Mouse (Mus musculus) heart, embryonic 11.5 days (tissue): ENCODE results near the gene Slc25a27. TPM values are rescaled to one million over a fixed set of nuclear protein-coding genes. Genes with fewer than 3 reads are reported as not detected.
A peak's percentile ranks its signal among the peaks of the same experiment; 100 is the strongest.

ENCODE experiments used
- ATAC-seq: fragments of 200-750 bp; cut with Nextera tagmentation; replicated peaks from 2 replicates; pipeline ENCODE4 v1.8.0; 2017; ENCODE audit warnings: moderate library complexity; ENCODE audit not compliant: insufficient number of reproducible peaks, low FRiP score, low TSS enrichment
- H3K27ac ChIP-seq: fragments of 300-500 bp; sonication (generic); 2 replicates; pipeline ENCODE4 v1.5.1; 2014; ENCODE audit warnings: mild to moderate bottlenecking, low read depth, low read length
- H3K27me3 ChIP-seq: fragments of 300-500 bp; sonication (generic); 2 replicates; pipeline ENCODE4 v1.6.1; 2014; ENCODE audit warnings: mild to moderate bottlenecking, low read length, mixed read lengths; ENCODE audit not compliant: control insufficient read depth, insufficient read depth
- H3K36me3 ChIP-seq: fragments of 300-500 bp; sonication (generic); 2 replicates; pipeline ENCODE4 v1.6.1; 2014; ENCODE audit warnings: mild to moderate bottlenecking, low read length, moderate library complexity, mixed read lengths; ENCODE audit not compliant: control insufficient read depth, insufficient read depth
- H3K4me1 ChIP-seq: fragments of 300-500 bp; sonication (generic); 2 replicates; pipeline ENCODE4 v1.6.1; 2014; ENCODE audit warnings: low read length; ENCODE audit not compliant: control insufficient read depth, insufficient read depth
- H3K4me2 ChIP-seq: fragments of 300-500 bp; sonication (generic); 2 replicates; pipeline ENCODE4 v1.6.1; 2014; ENCODE audit warnings: mild to moderate bottlenecking, moderate library complexity
- H3K4me3 ChIP-seq: fragments of 300-500 bp; sonication (generic); 2 replicates; pipeline ENCODE4 v1.5.1; 2014; ENCODE audit warnings: low read depth, low read length
- H3K9ac ChIP-seq: fragments of 300-500 bp; sonication (generic); 2 replicates; pipeline ENCODE4 v1.6.1; 2014; ENCODE audit warnings: mild to moderate bottlenecking, low read depth, low read length, moderate library complexity
- H3K9me3 ChIP-seq: fragments of 300-500 bp; sonication (generic); replicated peaks from 2 replicates; pipeline ENCODE4 v1.6.1; 2016; ENCODE audit warnings: low read length; ENCODE audit not compliant: control insufficient read depth
- WGBS: fragments of 180-500 bp; shearing (Covaris S2); extraction: QIAGEN DNeasy Blood & Tissue Kit; methylation state at CpG from one replicate; pipeline ENCODE4 v1.1.7; 2014; ENCODE audit not compliant: insufficient replicate concordance; 5-methylcytosine and 5-hydroxymethylcytosine counted together
- polyA plus RNA-seq: library from polyadenylated mRNA; unstranded; fragments of >200 nt; fragmentation: Nextera tagmentation; extraction: Ambion mirVana; gene quantifications from 2 replicates; pipeline ENCODE4 v1.2.1, GENCODE M21; 2014

The Slc25a27 gene
- 10.2 and 10.8 TPM in 2 replicates for polyA plus RNA-seq

DNA sequence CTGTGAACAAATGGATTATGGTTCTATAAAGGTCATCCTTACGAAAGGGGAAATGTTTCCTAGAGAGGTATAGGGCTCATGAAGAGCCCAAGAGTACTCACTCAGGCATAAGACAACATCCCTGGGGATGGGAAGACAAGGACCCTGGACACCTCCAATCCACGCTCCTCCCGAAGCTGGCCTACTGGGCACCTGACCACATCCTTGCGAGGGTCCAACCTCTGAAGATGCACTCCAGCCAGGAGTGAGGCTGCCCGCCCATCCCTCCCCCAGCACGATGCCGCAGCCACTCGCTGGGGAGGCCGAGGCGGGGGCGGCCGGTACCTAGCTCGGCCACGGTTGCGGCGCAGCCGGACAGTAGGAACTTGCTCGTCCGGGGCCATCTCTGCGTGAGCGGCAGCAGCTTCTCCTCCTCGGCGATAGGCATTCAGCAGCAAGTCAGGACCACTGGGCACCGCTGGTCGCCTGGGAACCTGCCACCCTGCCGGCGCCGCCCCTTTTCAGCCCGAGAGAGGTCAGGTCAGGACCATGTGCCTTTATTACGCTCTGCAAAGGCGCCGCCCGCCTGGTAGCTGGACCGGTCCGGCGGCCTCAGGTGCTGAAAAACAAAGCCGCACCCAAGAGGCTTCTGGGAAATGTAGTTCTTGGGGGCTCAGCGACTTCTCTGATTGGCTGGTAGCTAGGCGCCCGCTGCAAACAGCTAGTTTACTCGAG, at the start of gene Slc25a27:
Gene Slc25a27, minus strand, starts transcription at position 639 of the 714 bp plus-strand sequence.
- Histone ChIP-seq H3K9me3 (no peaks in the 10 kb centered on the region), H3K4me1 (peaks cover 14% of the 10 kb centered on the region), H3K4me3 (peak within 1 kb of the TSS; percentile 89), H3K27me3 (no peaks in the 10 kb centered on the region), H3K27ac (0 out of 2 replicates have a peak within 1 kb of the TSS, but pooled peaks have one; percentile 29), H3K36me3 (no peaks in the 10 kb centered on the region), H3K9ac (peak within 1 kb of the TSS; percentile 77), H3K4me2 (peak within 1 kb of the TSS; percentile 93)
- ATAC-seq, result peak; percentile 94
- whole genome bisulfite sequencing, result 1% methylated on average over 40 of the region's 41 CpGs

- H3K27ac ChIP-seq, result no peak overlapping the region
- 74% methylated on average over 7 of the region's 7 CpGs for WGBS
Measured at GRCm38 (mm10) chr17:43716601-43717000, 49.6 kb upstream of the Slc25a27 start.

GRCm38 (mm10) chr17:43714191-43714590, 47.2 kb upstream of the Slc25a27 start:
- H3K4me2 ChIP-seq, result no peak overlapping the region
- H3K36me3 ChIP-seq, result no peaks in the 10 kb centered on the region; the same call in 1 of the 2 replicates
- WGBS, result 27% methylated on average over 3 of the region's 3 CpGs
- ATAC-seq, result no peak
- H3K9ac ChIP-seq, result no peak overlapping the region
- H3K9me3 ChIP-seq, result no peaks in the 10 kb centered on the region; the same call in 1 of the 2 replicates
- H3K4me3 ChIP-seq, result no peak overlapping the region
- H3K4me1 ChIP-seq, result peaks cover 6% of the 10 kb centered on the region; the same call in 1 of the 2 replicates
- H3K27ac ChIP-seq, result no peak overlapping the region
- H3K27me3 ChIP-seq, result no peaks in the 10 kb centered on the region

More at GRCm38 (mm10) chr17:43716601-43717000, 49.6 kb upstream of the Slc25a27 start:
- Histone ChIP-seq H3K9me3 (no peaks in the 10 kb centered on the region; the same call in 1 of the 2 replicates), H3K36me3 (no peaks in the 10 kb centered on the region; the same call in 1 of the 2 replicates), H3K27me3 (no peaks in the 10 kb centered on the region), H3K4me3 (no peak overlapping the region), H3K9ac (no peak overlapping the region), H3K4me2 (no peak overlapping the region), H3K4me1 (peaks cover 9% of the 10 kb centered on the region; the same call in 1 of the 2 replicates)
- no peak for ATAC-seq

DNA sequence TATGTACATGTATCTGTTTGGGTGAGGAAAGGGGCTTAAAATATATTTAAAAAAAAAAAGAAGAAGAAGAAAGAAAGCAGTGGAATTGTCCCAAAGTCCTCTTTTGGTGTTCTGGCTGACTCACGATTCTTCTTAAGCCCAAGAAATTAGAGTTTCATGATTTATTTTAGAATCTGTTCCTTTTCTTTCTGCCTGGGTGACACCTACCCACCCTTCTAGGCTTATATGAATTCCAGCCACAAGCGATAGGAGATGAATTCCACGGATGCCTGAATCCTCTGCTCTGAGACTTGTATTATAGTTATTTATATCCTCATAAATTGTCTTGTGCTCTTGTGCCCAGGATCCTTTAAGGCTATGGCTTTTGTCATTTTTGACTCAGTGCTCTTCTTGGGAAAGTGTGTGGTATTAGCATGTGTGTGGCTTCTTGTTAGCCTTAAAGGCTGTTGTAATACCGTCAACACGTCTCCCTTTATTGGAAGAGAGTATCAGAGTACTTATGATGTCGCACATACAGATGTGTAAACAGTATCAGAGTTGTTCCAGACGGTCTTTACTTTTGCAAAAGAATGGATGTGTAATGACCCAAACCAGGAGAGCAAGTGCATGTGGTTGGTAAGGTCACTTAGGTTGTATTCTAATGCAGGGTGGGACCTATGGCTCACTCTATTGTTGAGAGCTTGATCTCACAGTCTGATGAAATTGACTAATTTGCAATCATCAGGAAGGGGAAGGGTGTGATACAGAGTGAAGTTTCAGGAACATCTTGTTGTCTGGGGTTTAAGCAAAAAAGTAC, 44.7 kb upstream of the Slc25a27 start:
- H3K9ac ChIP-seq, result no peak overlapping the region
- ATAC-seq, result no peak
- no peak overlapping the region for H3K4me3 ChIP-seq
- no peaks in the 10 kb centered on the region for H3K27me3 ChIP-seq
- no peaks in the 10 kb centered on the region for H3K4me1 ChIP-seq
- H3K36me3 ChIP-seq, result no peaks in the 10 kb centered on the region; the same call in 1 of the 2 replicates
- no peak overlapping the region for H3K4me2 ChIP-seq
- no peak overlapping the region for H3K27ac ChIP-seq
- 71% methylated on average over 7 of the region's 7 CpGs for WGBS
- H3K9me3 ChIP-seq, result no peaks in the 10 kb centered on the region; the same call in 1 of the 2 replicates

GRCm38 (mm10) chr17:43707254-43707653, 40.2 kb upstream of the Slc25a27 start:
- no peak overlapping the region for H3K4me2 ChIP-seq
- 69% methylated on average over 3 of the region's 3 CpGs for WGBS
- H3K27me3 ChIP-seq, result no peaks in the 10 kb centered on the region
- no peaks in the 10 kb centered on the region for H3K9me3 ChIP-seq
- no peak overlapping the region for H3K9ac ChIP-seq
- H3K4me1 ChIP-seq, result no peaks in the 10 kb centered on the region
- H3K27ac ChIP-seq, result no peak overlapping the region
- no peak for ATAC-seq
- no peak overlapping the region for H3K4me3 ChIP-seq
- peaks cover 3% of the 10 kb centered on the region; the same call in 1 of the 2 replicates for H3K36me3 ChIP-seq

DNA sequence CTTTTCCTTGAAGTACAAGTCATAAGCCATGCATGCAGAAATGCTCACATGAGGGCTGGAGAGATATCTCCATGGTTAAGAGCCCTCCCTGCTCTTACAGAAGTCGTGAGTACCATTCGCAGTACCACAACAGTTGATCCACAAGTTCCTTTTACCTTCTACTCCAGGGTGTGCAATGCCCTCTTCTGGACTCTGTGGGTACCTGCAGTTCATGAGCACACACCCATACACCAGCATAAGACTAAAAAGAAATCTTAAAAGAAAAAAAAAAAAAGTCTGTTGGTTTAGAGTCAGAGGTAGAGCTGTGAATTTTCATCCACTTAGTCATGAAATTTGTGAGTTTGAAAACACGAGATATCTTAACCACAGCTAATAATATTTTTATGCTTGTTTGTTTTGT, 39.7 kb upstream of the Slc25a27 start:
- no peak overlapping the region for H3K27ac ChIP-seq
- no peak overlapping the region for H3K4me3 ChIP-seq
- no peaks in the 10 kb centered on the region for H3K27me3 ChIP-seq
- H3K36me3 ChIP-seq, result peaks cover 3% of the 10 kb centered on the region; the same call in 1 of the 2 replicates
- ATAC-seq, result no peak
- no peaks in the 10 kb centered on the region for H3K9me3 ChIP-seq
- WGBS, result 88% methylated on average over 3 of the region's 3 CpGs
- no peaks in the 10 kb centered on the region for H3K4me1 ChIP-seq
- no peak overlapping the region for H3K4me2 ChIP-seq
- H3K9ac ChIP-seq, result no peak overlapping the region

DNA sequence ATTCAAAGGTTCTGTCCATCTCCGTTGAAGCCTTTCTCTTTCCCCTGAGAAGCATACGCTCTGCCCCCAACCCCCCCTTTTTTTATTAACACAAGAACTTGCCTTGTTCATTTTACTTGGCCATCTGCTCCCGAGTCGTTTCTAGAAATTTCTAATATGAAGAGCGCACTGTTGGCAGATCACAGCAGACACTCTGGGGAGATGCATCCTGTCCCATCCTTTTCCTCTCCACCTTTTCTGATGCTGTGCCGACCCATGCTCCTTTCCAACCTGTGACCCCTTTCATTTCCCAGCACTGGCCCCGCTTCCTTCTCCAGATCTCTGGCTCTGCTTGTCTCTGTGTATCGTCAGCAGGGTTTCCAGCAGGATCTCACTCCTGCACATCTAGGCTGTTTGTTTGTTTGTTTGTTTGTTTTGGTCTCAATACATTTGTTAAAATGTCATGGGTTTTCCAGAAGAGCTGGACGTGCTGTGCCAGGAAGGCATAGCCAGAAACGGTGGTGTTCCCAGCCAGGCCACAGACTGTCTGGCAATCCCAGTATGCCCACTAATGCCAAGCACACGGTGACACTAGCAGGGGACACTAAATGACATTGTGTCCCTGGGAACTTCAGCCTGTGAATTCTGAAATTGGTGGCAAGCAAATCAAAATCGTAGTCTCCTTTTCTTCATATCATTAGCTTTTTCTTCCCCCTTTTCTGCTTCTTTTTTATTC, 37.4 kb upstream of the Slc25a27 start:
- 82% methylated on average over 12 of the region's 12 CpGs for WGBS
- no peaks in the 10 kb centered on the region for H3K27me3 ChIP-seq

GRCm38 (mm10) chr17:43701060-43701459, 34.0 kb upstream of the Slc25a27 start:
- no peak overlapping the region for H3K4me2 ChIP-seq
- H3K27ac ChIP-seq, result no peak overlapping the region
- H3K4me3 ChIP-seq, result no peak overlapping the region
- H3K27me3 ChIP-seq, result no peaks in the 10 kb centered on the region
- ATAC-seq, result no peak
- no peaks in the 10 kb centered on the region for H3K4me1 ChIP-seq
- H3K9me3 ChIP-seq, result no peaks in the 10 kb centered on the region
- H3K36me3 ChIP-seq, result peaks cover 3% of the 10 kb centered on the region; the same call in 1 of the 2 replicates
- 63% methylated on average over 6 of the region's 6 CpGs for WGBS
- no peak overlapping the region for H3K9ac ChIP-seq

More for the DNA sequence above, 37.4 kb upstream of the Slc25a27 start:
- peaks cover 3% of the 10 kb centered on the region; the same call in 1 of the 2 replicates for H3K36me3 ChIP-seq
- ATAC-seq, result no peak
- H3K27ac ChIP-seq, result no peak overlapping the region
- H3K4me2 ChIP-seq, result no peak overlapping the region
- no peaks in the 10 kb centered on the region for H3K4me1 ChIP-seq
- no peak overlapping the region for H3K9ac ChIP-seq
- no peak overlapping the region for H3K4me3 ChIP-seq
- no peaks in the 10 kb centered on the region for H3K9me3 ChIP-seq
